Mouse (Mus musculus) spleen, postnatal 14 days (tissue): ENCODE data around the gene Tprg.

Experiments
- DNase-seq, 2 experiments: peaks; one replicate each; pipeline ENCODE4 v3.0.0; 2021 to 2022; ENCODE audit warnings: low spot score in 2 of 2

Gene Tprg

DNA sequence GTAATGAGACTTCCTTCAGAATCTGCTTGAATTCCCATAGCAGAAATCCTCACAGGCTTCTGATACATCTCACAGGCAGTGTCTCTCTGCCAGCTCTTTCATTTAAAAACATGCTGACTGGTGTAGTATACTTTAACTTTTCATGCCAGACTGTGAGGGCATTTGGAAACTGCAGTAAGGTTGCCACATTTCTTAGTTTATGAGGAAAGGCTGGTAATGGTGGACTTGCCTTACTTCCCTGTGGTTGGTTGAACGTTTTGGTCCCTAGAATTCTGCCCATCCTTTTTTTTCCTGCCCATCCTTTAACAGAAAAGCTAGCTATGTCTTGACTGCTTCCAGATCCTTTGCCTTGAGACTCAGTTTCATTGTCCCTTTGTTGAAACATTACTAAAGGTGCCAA lies 138.8 kb downstream of the Tprg start:
- DNase-seq, result no peak

DNA sequence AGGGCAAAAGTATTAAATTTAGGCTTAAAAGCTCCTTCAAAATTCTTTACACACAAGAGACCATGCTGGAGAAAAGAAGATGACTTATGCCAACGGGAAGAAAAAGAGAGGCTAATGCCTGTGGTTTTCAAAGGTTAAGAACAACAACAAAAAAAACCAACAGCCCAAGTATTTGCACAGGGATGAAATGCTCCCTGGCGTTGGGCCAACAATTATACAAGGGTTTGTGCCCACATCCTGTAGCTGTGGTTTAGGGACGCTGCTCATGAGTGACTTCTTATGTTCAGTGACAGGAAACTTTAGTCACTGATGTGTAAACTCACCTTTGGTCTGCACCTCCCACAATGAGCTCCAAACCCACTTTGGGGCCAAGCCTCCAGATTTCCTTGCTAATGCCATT lies 139.6 kb downstream of the Tprg start:
- DNase-seq, result peak; percentile 20 to 23

DNA sequence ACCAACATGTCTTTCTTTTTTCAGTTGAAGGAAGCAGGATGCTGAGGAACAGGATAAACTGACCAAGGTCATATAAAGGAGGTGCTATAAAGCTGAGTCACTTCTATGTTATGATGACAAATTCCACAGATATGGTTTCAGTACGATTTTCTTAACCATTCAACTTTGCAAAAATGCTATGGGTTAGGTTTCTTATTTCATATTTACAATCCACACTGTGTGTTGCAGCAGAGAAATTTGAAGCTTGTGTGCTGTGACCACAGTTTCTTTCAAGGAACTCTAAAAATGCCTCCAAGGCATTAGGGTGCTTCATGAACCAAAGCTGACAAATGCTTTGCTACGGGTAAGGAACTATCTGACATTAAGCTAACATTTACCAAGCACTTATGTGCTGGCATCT lies 153.4 kb downstream of the Tprg start:
- DNase-seq, result no peak

DNA sequence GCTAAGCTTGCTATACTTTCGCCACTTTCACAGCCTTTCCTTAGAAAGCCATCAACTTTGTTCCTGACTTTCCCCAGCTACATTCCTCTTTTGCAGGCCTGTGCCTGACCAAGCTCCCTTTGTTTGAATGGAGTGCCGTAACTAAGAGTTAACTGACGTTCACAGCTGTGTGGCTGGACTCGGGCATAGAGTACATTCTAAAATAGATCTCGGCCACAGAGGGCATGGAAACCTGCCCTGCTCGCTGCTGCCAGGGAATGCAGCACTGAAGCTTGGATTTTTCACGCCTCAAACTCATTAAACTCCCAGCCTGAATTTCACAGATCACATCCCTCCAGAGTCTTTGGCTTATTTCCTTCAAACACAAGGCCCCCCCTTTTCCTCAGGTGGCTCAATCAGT lies 159.0 kb downstream of the Tprg start:
- no peak for DNase-seq

DNA sequence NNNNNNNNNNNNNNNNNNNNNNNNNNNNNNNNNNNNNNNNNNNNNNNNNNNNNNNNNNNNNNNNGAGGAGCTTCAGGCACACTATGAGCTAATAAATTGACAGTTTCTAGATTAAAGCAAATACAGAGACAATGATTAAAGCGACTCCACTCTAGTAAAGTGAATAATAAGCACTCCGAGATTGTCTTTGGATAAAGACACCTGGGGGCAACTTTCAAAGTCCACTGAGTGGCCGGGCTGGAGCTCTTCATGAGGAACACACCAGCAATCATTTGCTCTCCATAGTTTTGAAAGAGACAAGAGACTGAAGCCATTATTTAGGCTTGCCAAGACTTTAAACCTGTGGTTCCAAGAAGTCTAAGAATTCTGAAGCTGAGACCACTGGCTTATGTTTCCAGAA lies 164.9 kb downstream of the Tprg start:
- no peak for DNase-seq

DNA sequence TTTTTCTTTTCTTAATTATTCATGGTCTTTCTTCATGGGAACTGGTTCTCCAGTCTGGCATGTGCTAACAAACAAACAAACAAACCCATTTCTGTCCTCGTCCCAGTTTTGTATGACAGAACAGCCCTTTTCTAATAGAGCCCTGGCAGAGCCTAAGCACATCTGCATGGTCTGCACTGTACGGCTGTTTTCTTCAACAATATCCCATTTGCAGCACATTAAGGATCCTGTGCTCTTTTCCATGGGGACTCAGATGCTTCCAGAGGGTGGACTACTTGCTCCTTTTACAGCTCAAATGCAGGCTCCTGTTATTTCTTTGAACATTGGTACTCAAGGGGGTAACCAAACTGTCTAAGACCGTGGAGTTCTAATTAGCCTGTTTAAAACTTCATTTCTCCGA lies 178.1 kb downstream of the Tprg start:
- no peak for DNase-seq

DNA sequence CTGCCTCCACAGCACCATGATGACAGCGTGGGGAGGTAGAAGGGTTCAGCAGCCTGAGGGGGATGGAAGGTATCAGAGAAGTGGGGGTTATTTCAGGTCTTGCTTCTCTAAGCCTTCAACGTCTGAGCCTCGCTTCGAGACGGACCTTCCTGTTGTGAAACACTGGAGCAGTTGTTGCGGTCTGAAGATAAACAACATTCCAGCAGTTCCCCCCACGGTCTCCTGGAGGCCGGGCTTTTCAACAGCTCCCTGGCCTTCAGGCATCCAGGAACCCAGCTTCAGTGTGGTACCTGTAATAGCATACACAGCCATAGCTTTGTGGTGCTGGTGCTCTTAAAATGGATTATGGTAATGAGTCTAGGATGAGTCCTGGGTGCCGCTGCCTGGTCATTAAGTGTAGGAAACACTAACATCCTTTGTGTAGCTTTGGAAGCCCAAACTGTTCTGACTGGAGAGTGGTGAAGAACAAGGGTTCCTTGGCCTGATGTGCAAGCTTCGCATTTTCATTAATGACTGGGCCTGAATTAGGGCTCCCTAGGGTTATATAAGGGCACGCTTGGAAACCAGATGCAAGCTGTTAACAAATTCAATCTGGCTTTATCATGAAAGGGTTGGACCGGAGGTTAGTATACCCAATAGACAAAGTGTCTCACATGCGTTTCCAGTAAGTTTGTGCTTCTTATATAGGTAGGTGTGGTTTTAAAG lies 179.0 kb downstream of the Tprg start:
- DNase-seq, result no peak

DNA sequence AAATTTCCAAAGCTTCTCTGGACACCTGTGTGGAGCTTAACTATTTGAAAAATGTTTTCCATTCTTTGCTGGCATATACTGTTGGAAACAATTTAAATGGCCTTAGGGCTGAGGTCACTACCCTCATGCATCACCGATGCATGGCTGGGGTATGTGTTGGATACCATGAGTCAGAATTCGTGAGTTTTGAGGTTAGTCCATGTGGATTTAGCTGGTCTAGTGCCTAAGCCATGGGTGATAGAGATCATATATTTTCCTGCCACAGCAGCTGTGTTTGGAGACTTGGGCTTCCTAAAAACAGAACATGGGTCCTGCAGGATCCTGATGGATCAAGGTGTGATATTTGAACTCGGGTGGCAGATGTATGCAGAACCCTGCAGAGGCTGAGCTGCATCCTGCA lies 181.4 kb downstream of the Tprg start:
- DNase-seq, result no peak

DNA sequence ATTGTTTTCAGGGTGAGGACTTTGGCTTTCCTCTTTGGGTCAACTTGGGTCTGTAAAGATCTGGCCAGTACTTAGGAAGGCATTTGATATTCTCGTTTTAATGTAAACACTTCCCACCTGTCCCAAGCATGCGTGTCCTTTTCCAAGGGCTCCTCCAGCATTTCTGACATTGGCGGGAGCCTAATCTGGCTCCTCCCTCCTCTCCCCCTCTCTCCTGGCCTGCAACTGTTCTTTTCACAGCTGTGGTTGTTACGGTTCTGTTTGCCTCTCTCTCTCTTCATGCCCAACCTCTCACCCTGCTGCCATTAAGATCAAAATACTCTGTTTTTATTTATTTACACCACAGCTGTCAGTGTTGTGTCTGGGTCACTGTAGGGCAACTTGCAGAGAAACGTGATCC lies 182.0 kb downstream of the Tprg start:
- DNase-seq, result no peak
